Mouse (Mus musculus): ENCODE results near the gene Alg9.
"Not testable (repeated sequence)": the region's sequence is repeated elsewhere in the genome, so short reads cannot be mapped to it uniquely, and the experiment has no call there.

Gene Alg9

GRCm38 (mm10) chr9:50819716-50820115, 44.9 kb downstream of the Alg9 start:
- DNase-seq: no peak

GRCm38 (mm10) chr9:50821651-50822050, 46.8 kb downstream of the Alg9 start:
- no peak for DNase-seq

GRCm38 (mm10) chr9:50822216-50822615, 47.4 kb downstream of the Alg9 start:
- no peak for DNase-seq

GRCm38 (mm10) chr9:50823779-50824453, 49.1 kb downstream of the Alg9 start:
- DNase-seq: peak; percentile 73

GRCm38 (mm10) chr9:50831514-50831913, 56.7 kb downstream of the Alg9 start:
- DNase-seq: no peak

GRCm38 (mm10) chr9:50832162-50832561, 57.3 kb downstream of the Alg9 start:
- no peak for DNase-seq

GRCm38 (mm10) chr9:50832582-50832981, 57.8 kb downstream of the Alg9 start:
- DNase-seq: not testable (repeated sequence)

- DNase-seq: no peak
These were observed 59.0 kb downstream of the Alg9 start for GRCm38 (mm10) chr9:50833786-50834185.

- no peak for DNase-seq
These were observed 60.4 kb downstream of the Alg9 start for GRCm38 (mm10) chr9:50835068-50835705.

GRCm38 (mm10) chr9:50836097-50836496, 61.3 kb downstream of the Alg9 start:
- DNase-seq: no peak

- DNase-seq: no peak
These were observed 66.4 kb downstream of the Alg9 start for GRCm38 (mm10) chr9:50841079-50841789.

GRCm38 (mm10) chr9:50845081-50845480, 70.3 kb downstream of the Alg9 start, which contains the start of gene Ppp2r1b:
Gene Ppp2r1b (plus strand): TSS chr9:50845301.
- no peak for DNase-seq

GRCm38 (mm10) chr9:50845547-50845946, 70.7 kb downstream of the Alg9 start:
- DNase-seq: no peak

GRCm38 (mm10) chr9:50847133-50847532, 72.3 kb downstream of the Alg9 start:
- no peak for DNase-seq

GRCm38 (mm10) chr9:50847606-50848368, 73.0 kb downstream of the Alg9 start:
- DNase-seq: no peak

- no peak for DNase-seq
These were observed 74.0 kb downstream of the Alg9 start for GRCm38 (mm10) chr9:50848821-50849220.

- DNase-seq: peak; percentile 92
These were observed 74.4 kb downstream of the Alg9 start for GRCm38 (mm10) chr9:50849249-50849648.

- DNase-seq: no peak
These were observed 74.9 kb downstream of the Alg9 start for GRCm38 (mm10) chr9:50849755-50850154.

GRCm38 (mm10) chr9:50850271-50850670, 75.5 kb downstream of the Alg9 start:
- DNase-seq: no peak

- DNase-seq: no peak
These were observed 75.9 kb downstream of the Alg9 start for GRCm38 (mm10) chr9:50850713-50851112.

- DNase-seq: no peak
These were observed 78.0 kb downstream of the Alg9 start for GRCm38 (mm10) chr9:50852634-50853349.

- DNase-seq: peak; percentile 72
These were observed 79.6 kb downstream of the Alg9 start for GRCm38 (mm10) chr9:50854376-50854775.
